Mouse (Mus musculus): Measurements from ENCODE around the gene Cstl1. TPM values are rescaled to one million over a fixed set of nuclear protein-coding genes. Genes with fewer than 3 reads are reported as not detected.
A peak's percentile ranks its signal among the peaks of the same experiment; 100 is the strongest.

The Cstl1 gene
- not detected in 2 replicates for polyA plus RNA-seq (2012; rRNA removed)

GRCm38 (mm10) chr2:148750058-148750457, at the start of gene Cstl1:
TSS of gene Cstl1 (plus strand) at chr2:148750358.
- TF ChIP-seq CTCF (IDR thresholded peaks at IDR 0.05; ENCODE audit: insufficient read depth, low read length), result no peak
- TF ChIP-seq POLR2A (IDR thresholded peaks at IDR 0.05; ENCODE audit: borderline replicate concordance, extremely low read depth, low read depth, low read length), result no peak
- 76% methylated on average over 1 of the region's 1 CpGs for WGBS

GRCm38 (mm10) chr2:148706409-148707201, 43.6 kb upstream of the Cstl1 start:
- H3K4me1 ChIP-seq (ENCODE audit: control insufficient read depth, insufficient read depth, low read length), result no peaks in the 10 kb centered on the region
- TF ChIP-seq POLR2A (IDR thresholded peaks at IDR 0.05; ENCODE audit: borderline replicate concordance, extremely low read depth, low read depth, low read length) (no peak), CTCF (IDR thresholded peaks at IDR 0.05; ENCODE audit: insufficient read depth, low read length) (0 out of 2 replicates have a peak, but pooled peaks have one; percentile 2)
- no peak overlapping the region for H3K4me3 ChIP-seq (replicated peaks; ENCODE audit: extremely low read depth, low read depth, low read length)
- 84% methylated on average over 15 of the region's 15 CpGs for WGBS
- DNase-seq, result no peak

More at GRCm38 (mm10) chr2:148750058-148750457, at the start of gene Cstl1:
- Histone ChIP-seq H3K4me1 (ENCODE audit: control insufficient read depth, insufficient read depth, low read length) (no peaks in the 10 kb centered on the region), H3K4me3 (replicated peaks; ENCODE audit: extremely low read depth, low read depth, low read length) (no peak within 1 kb of the TSS)
- DNase-seq, result no peak

GRCm38 (mm10) chr2:148707202-148707530, 43.0 kb upstream of the Cstl1 start:
- WGBS, result 88% methylated on average over 6 of the region's 6 CpGs
- no peak for TF ChIP-seq CTCF (IDR thresholded peaks at IDR 0.05; ENCODE audit: insufficient read depth, low read length)
- no peak for TF ChIP-seq POLR2A (IDR thresholded peaks at IDR 0.05; ENCODE audit: borderline replicate concordance, extremely low read depth, low read depth, low read length)
- no peak overlapping the region for H3K4me3 ChIP-seq (replicated peaks; ENCODE audit: extremely low read depth, low read depth, low read length)
- H3K4me1 ChIP-seq (ENCODE audit: control insufficient read depth, insufficient read depth, low read length), result no peaks in the 10 kb centered on the region
- no peak for DNase-seq

GRCm38 (mm10) chr2:148712326-148712725, 37.8 kb upstream of the Cstl1 start:
- 68% methylated on average over 3 of the region's 3 CpGs for WGBS
- no peak overlapping the region for H3K4me3 ChIP-seq (replicated peaks; ENCODE audit: extremely low read depth, low read depth, low read length)
- DNase-seq, result no peak
- TF ChIP-seq CTCF (IDR thresholded peaks at IDR 0.05; ENCODE audit: insufficient read depth, low read length), result no peak
- no peak for TF ChIP-seq POLR2A (IDR thresholded peaks at IDR 0.05; ENCODE audit: borderline replicate concordance, extremely low read depth, low read depth, low read length)
- H3K4me1 ChIP-seq (ENCODE audit: control insufficient read depth, insufficient read depth, low read length), result no peaks in the 10 kb centered on the region; the same call in 1 of the 2 replicates

GRCm38 (mm10) chr2:148717072-148717471, 33.1 kb upstream of the Cstl1 start:
- DNase-seq, result no peak
- Histone ChIP-seq H3K4me1 (ENCODE audit: control insufficient read depth, insufficient read depth, low read length) (no peaks in the 10 kb centered on the region; the same call in 1 of the 2 replicates), H3K4me3 (replicated peaks; ENCODE audit: extremely low read depth, low read depth, low read length) (no peak overlapping the region)
- TF ChIP-seq CTCF (IDR thresholded peaks at IDR 0.05; ENCODE audit: insufficient read depth, low read length) (no peak), POLR2A (IDR thresholded peaks at IDR 0.05; ENCODE audit: borderline replicate concordance, extremely low read depth, low read depth, low read length) (no peak)
- 77% methylated on average over 2 of the region's 2 CpGs for WGBS

- WGBS, result 47% methylated on average over 2 of the region's 2 CpGs
- TF ChIP-seq POLR2A (IDR thresholded peaks at IDR 0.05; ENCODE audit: borderline replicate concordance, extremely low read depth, low read depth, low read length) (no peak), CTCF (IDR thresholded peaks at IDR 0.05; ENCODE audit: insufficient read depth, low read length) (no peak)
- Histone ChIP-seq H3K4me3 (replicated peaks; ENCODE audit: extremely low read depth, low read depth, low read length) (no peak overlapping the region), H3K4me1 (ENCODE audit: control insufficient read depth, insufficient read depth, low read length) (no peaks in the 10 kb centered on the region; the same call in 1 of the 2 replicates)
- DNase-seq, result no peak
Observed at GRCm38 (mm10) chr2:148719271-148719995, 30.7 kb upstream of the Cstl1 start.

GRCm38 (mm10) chr2:148731614-148732326, 18.4 kb upstream of the Cstl1 start:
- 0 out of 2 replicates have a peak, but pooled peaks cover 3% of the 10 kb centered on the region for H3K4me1 ChIP-seq (ENCODE audit: control insufficient read depth, insufficient read depth, low read length)
- H3K4me3 ChIP-seq (replicated peaks; ENCODE audit: extremely low read depth, low read depth, low read length), result peak overlapping the region; percentile 91
- WGBS, result under 1% methylated on average over 35 of the region's 35 CpGs
- no peak for TF ChIP-seq CTCF (IDR thresholded peaks at IDR 0.05; ENCODE audit: insufficient read depth, low read length)
- TF ChIP-seq POLR2A (IDR thresholded peaks at IDR 0.05; ENCODE audit: borderline replicate concordance, extremely low read depth, low read depth, low read length), result no peak
- peak; percentile 16 for DNase-seq

- Histone ChIP-seq H3K4me1 (ENCODE audit: control insufficient read depth, insufficient read depth, low read length) (0 out of 2 replicates have a peak, but pooled peaks cover 3% of the 10 kb centered on the region), H3K4me3 (replicated peaks; ENCODE audit: extremely low read depth, low read depth, low read length) (peak within 1 kb of the TSS; percentile 91)
- 3% methylated on average over 18 of the region's 18 CpGs for WGBS
- TF ChIP-seq POLR2A (IDR thresholded peaks at IDR 0.05; ENCODE audit: borderline replicate concordance, extremely low read depth, low read depth, low read length) (peak; percentile 95; the same call in 1 of the 2 replicates), CTCF (IDR thresholded peaks at IDR 0.05; ENCODE audit: insufficient read depth, low read length) (no peak)
- peak; percentile 92 for DNase-seq
Observed at GRCm38 (mm10) chr2:148732327-148733000, 17.7 kb upstream of the Cstl1 start, which contains the start of gene Napb. TSS of gene Napb (minus strand) at chr2:148732467.
